Mouse (Mus musculus) neural tube, embryonic 11.5 days (tissue): ENCODE results near the gene Ttc39d. TPM values are rescaled to one million over a fixed set of nuclear protein-coding genes. Genes with fewer than 3 reads are reported as not detected.
"Not testable (repeated sequence)": the region's sequence is repeated elsewhere in the genome, so short reads cannot be mapped to it uniquely, and the experiment has no call there.

ENCODE experiments used
- ATAC-seq: fragments of 200-750 bp; cut with Nextera tagmentation; 2 replicates; pipeline ENCODE4 v1.8.0; 2017; ENCODE audit warnings: moderate number of reproducible peaks, mild to moderate bottlenecking, moderate TSS enrichment, moderate library complexity; ENCODE audit not compliant: insufficient read depth, low FRiP score, low TSS enrichment
- DNase-seq: peaks from one replicate; pipeline ENCODE4 v3.0.0-alpha.2; 2015; ENCODE audit warnings: low spot score
- H3K27ac ChIP-seq: fragments of 300-500 bp; sonication (generic); 2 replicates; pipeline ENCODE4 v1.5.1; 2014; ENCODE audit warnings: low read depth, mild to moderate bottlenecking, low read length
- H3K27me3 ChIP-seq: fragments of 300-500 bp; sonication (generic); 2 replicates; pipeline ENCODE4 v1.6.1; 2014; ENCODE audit warnings: mild to moderate bottlenecking, low read length, mixed read lengths; ENCODE audit not compliant: control insufficient read depth, insufficient read depth
- H3K36me3 ChIP-seq: fragments of 300-500 bp; sonication (generic); 2 replicates; pipeline ENCODE4 v1.6.1; 2014; ENCODE audit warnings: mild to moderate bottlenecking, low read length, moderate library complexity, mixed read lengths; ENCODE audit not compliant: control insufficient read depth, insufficient read depth
- H3K4me1 ChIP-seq: fragments of 300-500 bp; sonication (generic); 2 replicates; pipeline ENCODE4 v1.6.1; 2014; ENCODE audit warnings: low read length, mixed read lengths; ENCODE audit not compliant: control insufficient read depth, insufficient read depth
- H3K4me2 ChIP-seq: fragments of 300-500 bp; sonication (generic); 2 replicates; pipeline ENCODE4 v1.6.1; 2014; ENCODE audit warnings: low read depth, mild to moderate bottlenecking, moderate library complexity
- H3K4me3 ChIP-seq: fragments of 300-500 bp; sonication (generic); 2 replicates; pipeline ENCODE4 v1.5.1; 2014; ENCODE audit warnings: low read depth, low read length
- H3K9ac ChIP-seq: fragments of 300-500 bp; sonication (generic); 2 replicates; pipeline ENCODE4 v1.6.1; 2014; ENCODE audit warnings: mild to moderate bottlenecking, low read length
- H3K9me3 ChIP-seq: fragments of 300-500 bp; sonication (generic); 2 replicates; pipeline ENCODE4 v1.6.1; 2016; ENCODE audit warnings: low read length; ENCODE audit not compliant: control insufficient read depth
- WGBS: fragments of 180-500 bp; shearing (Covaris S2); extraction: QIAGEN DNeasy Blood & Tissue Kit; methylation state at CpG from one replicate; pipeline ENCODE4 v1.1.7; 2014; 5-methylcytosine and 5-hydroxymethylcytosine counted together
- polyA plus RNA-seq: library from polyadenylated mRNA; unstranded; fragments of >200 nt; fragmentation: Nextera tagmentation; extraction: Ambion mirVana; gene quantifications from 2 replicates; pipeline ENCODE4 v1.2.1, GENCODE M21; 2014

Ttc39d gene
- polyA plus RNA-seq, 1 experiment from 2014 or later, result not detected

DNA sequence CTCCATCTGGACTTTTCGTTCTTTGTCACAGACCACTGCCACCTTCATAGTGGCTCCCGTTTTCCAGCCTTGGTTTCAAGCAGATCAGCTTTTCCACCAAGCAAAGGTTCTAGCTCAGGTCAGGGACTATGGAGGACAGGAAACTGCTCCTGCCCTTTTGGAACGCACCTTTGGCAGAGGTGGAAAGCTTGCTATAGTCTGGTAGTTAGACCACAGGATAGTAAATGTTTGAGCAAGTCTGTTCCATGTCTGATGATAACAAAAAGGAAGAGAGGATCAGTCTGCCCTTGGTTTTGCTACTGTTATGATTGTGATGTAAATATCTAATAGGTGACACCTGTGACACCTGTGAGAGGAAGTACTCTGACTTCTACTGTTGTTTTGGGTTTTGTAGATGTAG, 31.3 kb upstream of the Ttc39d start:
- no peaks in the 10 kb centered on the region for H3K9me3 ChIP-seq
- H3K4me2 ChIP-seq, result no peak overlapping the region
- H3K9ac ChIP-seq, result no peak overlapping the region
- H3K36me3 ChIP-seq, result no peaks in the 10 kb centered on the region
- WGBS, result 82% methylated on average over 3 of the region's 3 CpGs
- DNase-seq, result no peak
- no peaks in the 10 kb centered on the region for H3K27me3 ChIP-seq
- no peak overlapping the region for H3K27ac ChIP-seq
- no peak for ATAC-seq
- no peaks in the 10 kb centered on the region for H3K4me1 ChIP-seq
- no peak overlapping the region for H3K4me3 ChIP-seq

DNA sequence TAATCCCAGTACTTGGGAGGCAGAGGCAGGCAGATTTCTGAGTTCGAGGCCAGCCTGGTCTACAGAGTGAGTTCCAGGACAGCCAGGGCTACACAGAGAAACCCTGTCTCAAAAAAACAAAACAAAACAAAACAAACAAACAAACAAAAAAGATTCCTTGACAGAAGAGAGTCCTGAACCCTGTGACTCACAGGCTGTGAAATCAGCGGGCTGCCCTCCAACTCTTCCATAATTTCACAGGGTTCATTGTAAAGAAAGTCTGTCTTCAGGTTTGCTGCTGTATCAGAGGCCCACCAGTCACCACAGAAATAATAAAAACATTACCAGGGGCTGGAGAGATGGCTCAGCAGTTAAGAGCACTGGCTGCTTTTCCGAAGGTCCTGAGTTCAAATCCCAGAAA, 28.4 kb upstream of the Ttc39d start:
- H3K27ac ChIP-seq, H3K36me3 ChIP-seq, H3K4me3 ChIP-seq, H3K9ac ChIP-seq, ATAC-seq, H3K9me3 ChIP-seq, H3K4me1 ChIP-seq, DNase-seq, H3K4me2 ChIP-seq, H3K27me3 ChIP-seq: not testable (repeated sequence)
- WGBS, result 92% methylated on average over 3 of the region's 3 CpGs

DNA sequence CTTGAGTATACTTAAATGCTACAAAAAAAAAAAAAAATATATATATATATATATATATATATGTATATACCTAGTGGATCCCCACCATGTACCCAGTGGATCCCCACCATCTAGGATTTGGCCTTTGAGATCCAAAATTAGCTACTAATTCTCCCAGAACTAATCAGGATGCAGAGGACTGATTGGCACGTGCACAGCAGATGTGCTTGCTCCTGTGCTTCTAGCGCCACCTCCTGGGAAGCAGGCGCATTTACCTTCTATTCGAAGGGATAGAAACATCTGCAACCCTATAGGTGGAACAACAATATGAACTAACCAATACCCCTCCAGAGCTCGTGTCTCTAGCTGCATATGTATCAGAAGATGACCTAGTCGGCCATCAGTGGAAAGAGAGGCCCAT, 27.3 kb upstream of the Ttc39d start:
- Histone ChIP-seq H3K27ac (no peak overlapping the region), H3K36me3 (no peaks in the 10 kb centered on the region), H3K9me3 (no peaks in the 10 kb centered on the region), H3K4me3 (no peak overlapping the region), H3K9ac (no peak overlapping the region), H3K4me1 (no peaks in the 10 kb centered on the region), H3K27me3 (no peaks in the 10 kb centered on the region), H3K4me2 (no peak overlapping the region)
- 0% methylated on average over 6 of the region's 6 CpGs for WGBS
- DNase-seq, result peak; percentile 67
- peak; percentile 68 for ATAC-seq

DNA sequence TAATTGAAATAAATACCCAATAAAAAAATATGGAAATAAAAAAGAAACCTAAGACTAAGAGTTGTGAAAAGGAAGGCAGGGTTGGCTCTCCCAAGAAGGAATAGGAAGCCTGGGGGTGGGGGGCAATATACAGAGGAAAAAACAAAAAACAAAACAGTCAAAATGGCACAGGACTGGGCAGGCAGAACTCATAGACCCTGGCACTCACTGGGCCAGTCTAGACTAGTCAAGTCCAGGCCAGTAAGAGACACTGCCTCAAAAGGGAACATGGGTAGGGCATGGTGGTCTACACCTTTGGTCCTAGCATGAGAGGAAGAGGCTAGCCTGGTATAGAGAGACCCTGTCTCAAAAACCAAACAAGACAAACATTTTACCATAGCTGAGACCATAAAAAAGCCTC, 26.8 kb upstream of the Ttc39d start:
- no peaks in the 10 kb centered on the region for H3K4me1 ChIP-seq
- no peaks in the 10 kb centered on the region for H3K36me3 ChIP-seq
- no peak overlapping the region for H3K4me2 ChIP-seq
- ATAC-seq (no peak), DNase-seq (no peak)
- H3K27me3 ChIP-seq, result no peaks in the 10 kb centered on the region
- H3K27ac ChIP-seq, result no peak overlapping the region
- no peak overlapping the region for H3K4me3 ChIP-seq
- no peaks in the 10 kb centered on the region for H3K9me3 ChIP-seq
- H3K9ac ChIP-seq, result no peak overlapping the region

DNA sequence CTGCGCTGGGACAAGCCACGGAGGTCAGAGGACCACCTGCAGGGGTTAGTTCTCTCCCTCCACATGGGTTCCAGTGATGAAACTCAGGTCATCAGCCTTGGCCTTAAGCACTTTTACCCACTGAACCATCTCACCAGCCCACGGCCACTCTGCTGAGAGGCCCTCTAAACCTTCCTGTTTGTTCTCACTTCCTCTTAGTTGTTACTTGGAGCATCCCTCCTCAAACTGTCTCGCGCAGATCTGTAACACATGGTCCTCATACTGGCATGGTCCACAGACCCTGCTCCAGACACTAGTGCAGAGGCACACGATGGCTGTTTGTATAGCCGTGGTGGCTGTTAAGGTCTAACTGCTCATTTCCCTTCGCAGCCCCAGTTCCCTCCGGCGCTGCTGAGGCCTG, 23.6 kb upstream of the Ttc39d start:
- Histone ChIP-seq H3K27me3 (no peaks in the 10 kb centered on the region), H3K36me3 (no peaks in the 10 kb centered on the region), H3K4me3 (no peak overlapping the region), H3K4me1 (no peaks in the 10 kb centered on the region), H3K9me3 (no peaks in the 10 kb centered on the region), H3K9ac (no peak overlapping the region), H3K27ac (no peak overlapping the region), H3K4me2 (no peak overlapping the region)
- ATAC-seq (no peak), DNase-seq (no peak)
- 82% methylated on average over 10 of the region's 10 CpGs for WGBS

DNA sequence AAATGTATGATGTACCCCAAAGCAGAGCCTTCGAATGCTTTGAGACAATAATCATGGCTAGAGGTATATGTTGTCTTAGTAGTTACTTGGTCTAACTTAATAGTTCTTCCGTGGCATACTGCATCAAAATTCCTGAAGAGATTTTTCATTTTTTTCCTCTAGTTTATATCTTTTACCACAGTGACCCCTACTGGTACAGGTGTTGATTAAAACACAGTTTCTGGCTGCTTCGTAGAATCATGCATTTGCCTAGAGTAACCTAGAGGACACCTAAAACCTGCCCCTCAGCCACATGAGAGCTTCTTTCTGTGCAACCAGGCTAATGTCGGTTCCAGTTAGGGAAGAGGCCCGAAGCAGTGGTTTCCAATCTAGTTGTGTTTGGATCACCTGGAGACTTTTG, 14.2 kb upstream of the Ttc39d start:
- Histone ChIP-seq H3K4me3 (no peak overlapping the region), H3K36me3 (peaks cover 6% of the 10 kb centered on the region), H3K4me2 (no peak overlapping the region), H3K9me3 (no peaks in the 10 kb centered on the region), H3K4me1 (no peaks in the 10 kb centered on the region), H3K27ac (no peak overlapping the region), H3K9ac (no peak overlapping the region), H3K27me3 (no peaks in the 10 kb centered on the region)
- no peak for ATAC-seq
- no peak for DNase-seq
- WGBS, result 70% methylated on average over 5 of the region's 5 CpGs

DNA sequence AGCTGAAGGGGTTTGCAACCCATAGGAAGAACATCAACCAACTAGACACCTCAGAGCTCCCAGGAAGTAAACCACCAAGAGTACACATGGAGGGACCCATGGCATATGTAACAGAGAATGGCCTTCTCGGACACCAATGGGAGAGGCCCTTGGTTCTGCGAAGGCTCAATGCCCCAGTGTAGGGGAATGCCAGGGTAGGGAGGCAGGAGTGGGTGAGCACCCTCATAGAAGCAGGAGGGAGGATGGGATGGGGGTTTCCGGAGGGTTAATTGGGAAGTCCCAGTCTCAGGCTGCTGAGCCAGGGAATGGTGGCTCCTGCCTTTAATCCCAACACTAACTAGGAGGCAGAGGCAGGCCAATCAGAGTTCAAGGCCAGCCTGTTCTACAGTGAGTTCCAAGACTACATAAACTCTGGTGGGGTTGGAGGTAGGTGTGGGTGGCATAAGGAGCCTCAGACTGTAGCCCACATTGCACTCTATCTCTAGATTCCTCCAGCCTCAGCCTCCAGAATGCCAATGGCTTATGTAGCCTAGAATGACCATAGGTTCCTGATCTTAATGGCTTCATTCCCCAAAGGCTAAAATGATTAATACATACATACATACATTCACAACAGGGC, 8.0 kb upstream of the Ttc39d start:
- H3K4me3 ChIP-seq, result no peak overlapping the region
- no peaks in the 10 kb centered on the region for H3K27me3 ChIP-seq
- no peak for ATAC-seq
- peaks cover 19% of the 10 kb centered on the region for H3K36me3 ChIP-seq
- no peak overlapping the region for H3K27ac ChIP-seq
- no peak overlapping the region for H3K9ac ChIP-seq
- no peaks in the 10 kb centered on the region for H3K9me3 ChIP-seq
- WGBS, result 86% methylated on average over 3 of the region's 3 CpGs
- no peak for DNase-seq
- no peaks in the 10 kb centered on the region for H3K4me1 ChIP-seq
- H3K4me2 ChIP-seq, result no peak overlapping the region

DNA sequence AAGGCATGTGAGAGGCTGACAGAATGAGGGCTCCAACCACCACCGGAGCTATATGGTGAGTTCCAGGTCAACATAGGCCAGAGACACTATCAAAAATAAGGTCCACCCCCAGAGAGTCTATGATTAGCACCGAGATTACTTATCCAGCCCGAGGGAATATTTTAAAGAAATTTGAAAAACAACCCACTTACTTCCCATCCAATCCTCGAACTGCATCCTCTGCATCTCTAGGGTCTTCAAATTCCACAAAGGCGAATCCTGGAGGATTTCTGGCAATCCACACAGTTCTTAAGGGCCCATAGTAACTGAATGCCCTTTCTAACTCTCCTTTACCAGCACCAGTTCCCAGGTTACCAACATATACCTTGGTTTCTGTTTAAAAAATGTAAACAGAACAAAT, 1.6 kb upstream of the Ttc39d start:
- Histone ChIP-seq H3K9me3 (no peaks in the 10 kb centered on the region), H3K4me2 (peak overlapping the region; percentile 86), H3K4me1 (peaks cover 6% of the 10 kb centered on the region), H3K9ac (peak overlapping the region; percentile 99), H3K27me3 (no peaks in the 10 kb centered on the region), H3K27ac (no peak overlapping the region), H3K36me3 (peaks cover 15% of the 10 kb centered on the region), H3K4me3 (peak overlapping the region; percentile 97)
- DNase-seq (no peak), ATAC-seq (no peak)
- 50% methylated on average over 5 of the region's 5 CpGs for WGBS

DNA sequence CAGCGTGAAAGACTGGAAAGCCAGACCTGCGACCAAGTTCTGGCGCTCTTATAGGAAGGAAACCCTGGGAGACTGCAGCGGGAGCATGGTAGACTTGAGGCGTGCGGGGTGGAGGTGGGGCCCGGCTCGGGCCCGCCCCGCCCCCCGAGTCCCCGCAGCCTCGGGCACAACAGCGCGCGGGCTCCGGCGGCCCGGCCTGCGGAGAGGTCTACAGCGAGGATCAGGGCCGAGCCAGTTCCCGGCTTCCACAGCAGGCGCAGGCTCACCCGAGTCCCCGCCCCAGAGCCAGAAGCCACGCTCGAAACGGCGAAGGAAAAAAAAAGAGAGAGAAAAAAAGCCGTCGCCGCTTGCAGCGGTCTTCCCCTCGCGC, 974 bp upstream of the Ttc39d start:
- peaks cover 6% of the 10 kb centered on the region for H3K4me1 ChIP-seq
- no peaks in the 10 kb centered on the region for H3K9me3 ChIP-seq
- H3K4me2 ChIP-seq, result peak overlapping the region; percentile 86
- peak overlapping the region; percentile 98 for H3K27ac ChIP-seq
- under 1% methylated on average over 33 of the region's 36 CpGs for WGBS
- ATAC-seq, result peak; percentile 49
- no peaks in the 10 kb centered on the region for H3K27me3 ChIP-seq
- peaks cover 15% of the 10 kb centered on the region for H3K36me3 ChIP-seq
- H3K9ac ChIP-seq, result peak overlapping the region; percentile 99
- peak overlapping the region; percentile 97 for H3K4me3 ChIP-seq
- DNase-seq, result peak; percentile 72
